Mouse (Mus musculus) hindbrain, embryonic 10.5 days (tissue): ENCODE results near the gene Nfe2l1. TPM values are rescaled to one million over a fixed set of nuclear protein-coding genes. Genes with fewer than 3 reads are reported as not detected.

Experiments
- microRNA counts: library from miRNA; unstranded; fragments of <30 nt; microRNA quantifications from one replicate; lab custom pipeline; 2017
- polyA plus RNA-seq: library from polyadenylated mRNA; unstranded; fragments of >200 nt; fragmentation: Nextera tagmentation; extraction: Ambion mirVana; gene quantifications from 2 replicates; pipeline ENCODE4 v1.2.1, GENCODE M21; 2016

The Nfe2l1 gene
- polyA plus RNA-seq, 1 experiment from 2014 or later = 65.7 TPM

MicroRNAs encoded within 50 kb of the gene (microRNA counts, 519-probe panel; counts per million panel counts)
- 4,320 counts per million, percentile 90 among the panel's probes with 10 or more counts for microRNA mmu-miR-152 (lab: Ali Mortazavi, UCI)

Other genes starting within 250 kb of the Nfe2l1 start
- gene Snx11, start 52.4 kb downstream of the Nfe2l1 start, polyA plus RNA-seq = 28.0 and 30.4 TPM in 2 replicates
- 158 and 198 TPM in 2 replicates for gene Cbx1, start 40.8 kb downstream of the Nfe2l1 start, polyA plus RNA-seq
- gene Copz2, start 19.9 kb upstream of the Nfe2l1 start, polyA plus RNA-seq = 42.9 and 44.2 TPM in 2 replicates
- 112 and 124 TPM in 2 replicates for gene Cdk5rap3, start 86.5 kb upstream of the Nfe2l1 start, polyA plus RNA-seq
- gene Prr15l, start 98.1 kb upstream of the Nfe2l1 start, polyA plus RNA-seq = 0.37 and 0.75 TPM in 2 replicates
- gene Pnpo, start 114.0 kb upstream of the Nfe2l1 start, polyA plus RNA-seq = 31.4 and 36.4 TPM in 2 replicates
- gene Sp2, start 153.0 kb upstream of the Nfe2l1 start, polyA plus RNA-seq = 29.5 and 31.4 TPM in 2 replicates
- gene Sp6, start 183.4 kb upstream of the Nfe2l1 start, polyA plus RNA-seq = 1.6 and 2.3 TPM in 2 replicates
- 38.3 and 39.4 TPM in 2 replicates for gene Scrn2, start 200.0 kb upstream of the Nfe2l1 start, polyA plus RNA-seq
- gene Lrrc46, start 211.4 kb upstream of the Nfe2l1 start, polyA plus RNA-seq = 3.5 and 6.8 TPM in 2 replicates
- 78.9 and 80.7 TPM in 2 replicates for gene Mrpl10, start 211.6 kb upstream of the Nfe2l1 start, polyA plus RNA-seq
- gene Osbpl7, start 220.7 kb upstream of the Nfe2l1 start, polyA plus RNA-seq = 9.4 and 10.7 TPM in 2 replicates